Mouse (Mus musculus) neural tube, embryonic 14.5 days (tissue): ENCODE data around the gene Mtmr2. TPM values are rescaled to one million over a fixed set of nuclear protein-coding genes. Genes with fewer than 3 reads are reported as not detected.

Experiments
- ATAC-seq: fragments of 200-750 bp; cut with Nextera tagmentation; 2 replicates; pipeline ENCODE4 v1.8.0; 2017; ENCODE audit warnings: low read depth, mild to moderate bottlenecking, moderate TSS enrichment, moderate library complexity
- H3K27ac ChIP-seq: fragments of 300-500 bp; sonication (generic); 2 replicates; pipeline ENCODE4 v1.5.1; 2014; ENCODE audit warnings: low read depth, mild to moderate bottlenecking, control low read depth, low read length, moderate library complexity, mixed read lengths
- H3K27me3 ChIP-seq: fragments of 300-500 bp; sonication (generic); 2 replicates; pipeline ENCODE4 v1.6.1; 2014; ENCODE audit warnings: low read length; ENCODE audit not compliant: control insufficient read depth, insufficient read depth
- H3K36me3 ChIP-seq: fragments of 300-500 bp; sonication (generic); 2 replicates; pipeline ENCODE4 v1.6.1; 2014; ENCODE audit warnings: low read length, mixed read lengths; ENCODE audit not compliant: control insufficient read depth, insufficient read depth
- H3K4me1 ChIP-seq: fragments of 300-500 bp; sonication (generic); 2 replicates; pipeline ENCODE4 v1.6.1; 2014; ENCODE audit warnings: low read length; ENCODE audit not compliant: control insufficient read depth, insufficient read depth
- H3K4me2 ChIP-seq: fragments of 300-500 bp; sonication (generic); 2 replicates; pipeline ENCODE4 v1.6.1; 2014; ENCODE audit warnings: mild to moderate bottlenecking, low read depth, low read length, control low read depth
- H3K4me3 ChIP-seq: fragments of 300-500 bp; sonication (generic); 2 replicates; pipeline ENCODE4 v1.5.1; 2014; ENCODE audit warnings: low read depth, low read length, control low read depth, mixed read lengths
- H3K9ac ChIP-seq: fragments of 300-500 bp; sonication (generic); replicated peaks from 2 replicates; pipeline ENCODE4 v1.6.1; 2014; ENCODE audit warnings: low read depth, mild to moderate bottlenecking, control low read depth, low read length, mixed read lengths
- H3K9me3 ChIP-seq: fragments of 300-500 bp; sonication (generic); 2 replicates; pipeline ENCODE4 v1.6.1; 2016; ENCODE audit warnings: low read length; ENCODE audit not compliant: control insufficient read depth
- WGBS: fragments of 180-500 bp; shearing (Covaris S2); extraction: QIAGEN DNeasy Blood & Tissue Kit; methylation state at CpG from one replicate; pipeline ENCODE4 v1.1.7; 2014; 5-methylcytosine and 5-hydroxymethylcytosine counted together
- polyA plus RNA-seq: library from polyadenylated mRNA; unstranded; fragments of >200 nt; fragmentation: Nextera tagmentation; extraction: Ambion mirVana; gene quantifications from 2 replicates; pipeline ENCODE4 v1.2.1, GENCODE M21; 2014

Mtmr2 gene
- polyA plus RNA-seq, 1 experiment from 2014 or later = 52.2 TPM

DNA sequence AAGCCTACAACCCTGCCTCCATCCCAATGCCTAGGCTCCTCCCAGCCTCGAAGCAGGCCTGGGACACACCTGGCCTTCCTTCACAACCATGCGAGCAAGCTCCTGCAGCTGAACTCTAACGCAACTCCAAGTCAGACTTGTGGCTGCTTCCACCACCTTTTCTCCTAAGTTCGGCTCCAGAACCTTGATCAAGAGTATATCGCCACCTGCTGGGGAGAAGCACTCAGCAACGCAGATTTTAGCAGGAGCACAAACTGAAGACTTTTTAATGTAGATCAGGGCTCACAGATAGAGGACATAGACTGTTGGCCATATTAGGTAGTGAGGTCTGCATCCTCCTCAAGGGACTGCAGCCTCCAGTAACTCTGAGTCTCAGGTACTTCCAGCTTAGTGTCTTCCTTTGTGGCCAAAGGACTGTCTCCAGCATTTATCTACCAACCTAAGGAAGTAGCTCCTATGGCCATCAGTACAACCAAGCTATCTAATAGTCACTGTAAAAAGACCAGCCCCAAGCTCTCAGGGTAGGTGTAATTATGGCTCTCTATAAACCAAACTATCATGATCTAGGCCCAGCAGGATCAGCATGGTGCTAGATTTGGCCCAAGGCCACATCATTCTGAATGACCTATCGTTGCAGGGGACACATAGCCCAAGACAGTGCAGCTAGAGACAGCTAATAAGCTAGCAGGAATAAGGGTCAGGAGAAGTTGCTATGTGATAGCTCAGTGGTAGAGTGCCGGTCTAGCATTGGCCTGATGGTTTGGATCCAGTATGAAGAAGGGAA is 31.7 kb upstream of the Mtmr2 start:
- peak; percentile 87 for ATAC-seq

DNA sequence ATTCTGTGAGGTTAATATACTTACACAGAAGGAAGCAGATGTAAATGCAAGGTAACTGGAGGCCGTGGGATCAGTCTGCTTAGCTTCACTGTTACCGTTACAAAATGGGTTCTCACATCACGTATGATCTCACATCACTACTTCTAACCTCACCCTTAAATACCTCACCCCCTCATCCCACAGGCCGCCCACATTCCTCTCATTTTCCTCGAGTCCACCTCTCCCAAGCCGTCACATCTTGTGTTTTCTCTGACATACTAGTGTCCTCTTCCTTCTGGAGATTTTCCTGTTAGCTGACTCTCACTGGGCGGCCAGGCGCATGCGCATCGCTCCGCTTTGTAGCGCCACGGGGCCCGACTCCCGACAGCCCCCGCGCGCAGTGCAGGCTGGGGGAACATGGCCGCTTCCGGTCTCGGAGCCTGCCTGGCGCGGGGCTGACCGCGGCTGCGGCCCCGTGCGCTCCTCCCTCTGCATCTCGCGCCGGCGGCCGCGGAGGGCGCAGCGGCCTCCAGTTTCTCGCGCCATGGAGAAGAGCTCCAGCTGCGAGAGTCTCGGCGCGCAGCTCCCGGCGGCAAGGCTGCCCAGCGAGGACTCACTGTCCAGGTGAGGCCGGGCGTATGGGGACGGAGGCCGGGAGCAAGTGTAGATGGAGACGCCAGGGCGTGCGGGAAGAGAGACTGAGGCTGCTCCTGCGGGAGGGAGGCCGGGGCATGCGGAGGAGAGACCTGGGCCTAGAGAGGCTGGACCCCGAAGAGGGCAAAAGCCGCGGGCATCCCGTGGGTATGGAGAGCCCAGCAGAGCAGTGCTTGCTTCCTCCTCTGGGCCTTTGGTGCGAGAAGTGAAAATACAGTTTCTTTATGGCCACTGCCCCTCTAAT is 826 bp downstream of the Mtmr2 start:
- peak overlapping the region; percentile 79 for H3K4me2 ChIP-seq
- H3K9me3 ChIP-seq = no peaks in the 10 kb centered on the region
- no peaks in the 10 kb centered on the region for H3K27me3 ChIP-seq
- H3K27ac ChIP-seq = peak overlapping the region; percentile 88
- ATAC-seq = peak; percentile 100
- peak overlapping the region; percentile 97 for H3K9ac ChIP-seq
- no peaks in the 10 kb centered on the region for H3K36me3 ChIP-seq
- peaks cover 5% of the 10 kb centered on the region; the same call in 1 of the 2 replicates for H3K4me1 ChIP-seq
- WGBS = 2% methylated on average over 58 of the region's 60 CpGs
- H3K4me3 ChIP-seq = peak overlapping the region; percentile 96

More for the DNA sequence above, 31.7 kb upstream of the Mtmr2 start:
- H3K9ac ChIP-seq = no peak overlapping the region
- no peaks in the 10 kb centered on the region for H3K9me3 ChIP-seq
- no peak overlapping the region for H3K4me2 ChIP-seq
- H3K36me3 ChIP-seq = no peaks in the 10 kb centered on the region
- no peak overlapping the region for H3K4me3 ChIP-seq
- 26% methylated on average over 8 of the region's 8 CpGs for WGBS
- no peaks in the 10 kb centered on the region for H3K4me1 ChIP-seq
- no peak overlapping the region for H3K27ac ChIP-seq
- H3K27me3 ChIP-seq = no peaks in the 10 kb centered on the region

DNA sequence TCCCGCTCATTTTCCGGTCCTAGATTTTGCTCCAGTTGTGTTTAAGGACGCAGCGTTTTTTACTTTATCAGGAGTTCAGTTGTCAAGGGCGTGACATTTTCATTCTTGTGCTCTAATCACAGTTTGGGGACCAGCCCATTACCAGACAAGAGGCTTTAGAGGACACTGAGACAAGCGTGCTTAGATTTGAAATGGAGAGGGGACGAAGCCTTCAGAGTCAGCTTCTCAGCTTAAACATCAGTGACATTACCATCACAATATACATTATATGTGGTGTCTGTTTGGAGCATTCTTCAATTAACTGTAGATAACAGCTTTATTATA is 1.4 kb downstream of the Mtmr2 start:
- Histone ChIP-seq H3K9ac (peak overlapping the region; percentile 97), H3K27ac (peak overlapping the region; percentile 88), H3K4me2 (peak overlapping the region; percentile 79), H3K27me3 (no peaks in the 10 kb centered on the region), H3K4me1 (peaks cover 5% of the 10 kb centered on the region; the same call in 1 of the 2 replicates), H3K9me3 (no peaks in the 10 kb centered on the region), H3K4me3 (peak overlapping the region; percentile 96), H3K36me3 (no peaks in the 10 kb centered on the region)
- whole genome bisulfite sequencing = 6% methylated on average over 7 of the region's 7 CpGs
- no peak for ATAC-seq

DNA sequence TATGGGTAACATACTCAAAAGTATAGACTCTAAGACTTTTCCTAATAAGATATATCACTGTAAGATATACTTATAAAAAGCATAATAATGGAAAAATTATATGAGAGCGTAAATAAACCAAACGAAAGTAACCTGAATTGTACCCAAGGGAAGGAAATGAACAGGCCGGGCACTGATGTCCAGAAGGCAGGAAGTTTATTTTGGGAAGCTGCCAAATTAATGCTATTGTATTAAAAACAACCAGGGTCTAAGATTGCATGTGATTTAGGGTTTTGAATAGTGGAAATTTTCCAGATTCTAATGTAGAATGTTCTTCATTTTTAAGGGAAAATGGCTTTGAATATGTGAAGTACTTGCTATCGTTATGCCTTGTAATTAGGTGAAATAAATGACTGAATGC is 4.3 kb downstream of the Mtmr2 start:
- H3K27ac ChIP-seq = no peak overlapping the region
- peaks cover 5% of the 10 kb centered on the region; the same call in 1 of the 2 replicates for H3K4me1 ChIP-seq
- 76% methylated on average over 4 of the region's 4 CpGs for WGBS
- H3K9ac ChIP-seq = no peak overlapping the region
- H3K4me3 ChIP-seq = no peak overlapping the region
- no peaks in the 10 kb centered on the region for H3K9me3 ChIP-seq
- H3K27me3 ChIP-seq = no peaks in the 10 kb centered on the region
- ATAC-seq = no peak
- no peaks in the 10 kb centered on the region for H3K36me3 ChIP-seq
- H3K4me2 ChIP-seq = no peak overlapping the region

DNA sequence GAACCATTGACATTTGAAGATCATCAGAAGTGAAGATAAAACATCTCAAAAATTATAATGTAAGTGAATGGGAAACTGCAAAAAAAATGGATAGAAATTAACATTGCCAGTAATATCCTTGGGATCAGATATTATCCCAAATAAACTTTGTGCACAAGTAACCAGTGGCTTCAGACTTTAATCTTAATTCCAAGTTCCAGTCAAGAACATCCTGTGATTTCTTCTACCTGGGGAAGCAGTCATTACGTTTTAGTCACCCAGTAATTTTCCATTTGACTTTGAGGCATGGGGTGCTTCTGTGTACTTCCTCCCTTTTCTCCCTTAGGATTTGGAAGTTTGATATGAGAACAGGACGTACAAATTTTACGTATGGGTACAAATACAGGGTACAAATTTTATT is 12.2 kb downstream of the Mtmr2 start:
- no peak overlapping the region for H3K27ac ChIP-seq
- H3K4me2 ChIP-seq = no peak overlapping the region
- no peaks in the 10 kb centered on the region for H3K27me3 ChIP-seq
- no peaks in the 10 kb centered on the region for H3K36me3 ChIP-seq
- no peak overlapping the region for H3K9ac ChIP-seq
- no peak overlapping the region for H3K4me3 ChIP-seq
- ATAC-seq = no peak
- 92% methylated on average over 3 of the region's 3 CpGs for WGBS
- no peaks in the 10 kb centered on the region for H3K4me1 ChIP-seq
- H3K9me3 ChIP-seq = no peaks in the 10 kb centered on the region

DNA sequence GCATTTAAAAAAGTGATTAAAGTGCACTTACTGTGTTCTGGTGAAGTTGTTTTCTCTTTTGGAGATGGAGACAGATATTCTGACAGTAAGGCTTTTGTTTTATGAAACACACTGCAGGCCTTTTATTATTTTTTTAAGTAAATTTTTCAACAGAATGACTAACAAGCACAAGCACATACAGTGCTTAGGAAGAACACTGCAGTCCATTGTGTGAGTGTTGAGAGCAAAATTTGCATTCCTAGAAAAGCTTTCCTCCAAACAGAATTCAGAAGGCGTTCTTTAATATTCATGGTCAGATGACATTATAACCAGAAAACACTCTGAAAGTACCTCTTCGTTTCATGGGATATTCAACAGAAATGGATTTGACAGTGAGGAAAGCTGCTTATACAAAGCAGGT is 17.4 kb downstream of the Mtmr2 start:
- H3K4me3 ChIP-seq = no peak overlapping the region
- H3K9ac ChIP-seq = no peak overlapping the region
- H3K36me3 ChIP-seq = no peaks in the 10 kb centered on the region
- H3K4me1 ChIP-seq = no peaks in the 10 kb centered on the region
- H3K27ac ChIP-seq = no peak overlapping the region
- no peaks in the 10 kb centered on the region for H3K9me3 ChIP-seq
- ATAC-seq = no peak
- H3K27me3 ChIP-seq = no peaks in the 10 kb centered on the region
- WGBS = 76% methylated on average over 2 of the region's 2 CpGs
- H3K4me2 ChIP-seq = no peak overlapping the region

DNA sequence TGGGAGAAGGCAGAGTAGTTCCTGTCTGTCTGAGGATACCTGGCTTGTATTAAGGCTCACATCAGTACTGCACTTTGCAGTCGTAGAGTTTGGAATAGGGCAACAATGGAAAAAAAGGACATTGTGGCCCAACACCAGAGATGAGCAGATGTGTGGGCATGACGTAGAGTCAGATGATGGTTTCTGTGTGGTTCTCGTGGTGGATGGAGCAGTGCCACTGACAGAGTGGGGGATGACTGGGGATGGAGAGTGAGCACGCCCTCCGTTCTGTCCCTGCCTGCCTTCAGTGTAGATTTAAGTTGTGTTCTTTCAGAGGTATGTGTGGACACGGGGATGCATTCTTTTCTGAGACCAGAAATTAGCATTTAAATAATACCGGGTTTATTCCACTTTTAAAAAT is 18.4 kb downstream of the Mtmr2 start:
- no peaks in the 10 kb centered on the region for H3K9me3 ChIP-seq
- no peaks in the 10 kb centered on the region for H3K27me3 ChIP-seq
- no peak overlapping the region for H3K9ac ChIP-seq
- no peaks in the 10 kb centered on the region for H3K36me3 ChIP-seq
- no peak overlapping the region for H3K27ac ChIP-seq
- H3K4me3 ChIP-seq = no peak overlapping the region
- no peaks in the 10 kb centered on the region for H3K4me1 ChIP-seq
- H3K4me2 ChIP-seq = no peak overlapping the region
- ATAC-seq = no peak
- 81% methylated on average over 7 of the region's 7 CpGs for WGBS

DNA sequence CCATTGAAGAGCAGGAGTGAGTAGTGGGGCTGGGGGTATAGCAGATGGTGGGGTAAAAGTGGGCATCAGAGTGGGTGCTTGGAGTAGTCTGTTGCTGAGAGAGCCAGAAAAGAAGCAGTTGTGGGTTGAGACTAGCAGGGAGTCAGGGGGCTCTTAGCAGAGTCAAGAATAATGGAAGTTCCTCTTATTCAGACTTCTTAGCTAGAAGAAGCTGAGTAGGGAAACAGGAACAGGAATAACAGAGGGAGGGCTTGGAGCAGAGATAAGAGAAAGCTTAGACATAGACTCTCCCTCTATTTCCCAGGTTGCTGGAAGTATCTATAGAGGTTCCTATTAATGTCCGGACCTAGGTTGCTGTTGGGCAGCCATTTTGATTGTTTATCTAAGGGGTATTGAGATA is 26.5 kb downstream of the Mtmr2 start:
- H3K27ac ChIP-seq = no peak overlapping the region
- WGBS = 97% methylated on average over 1 of the region's 1 CpGs

DNA sequence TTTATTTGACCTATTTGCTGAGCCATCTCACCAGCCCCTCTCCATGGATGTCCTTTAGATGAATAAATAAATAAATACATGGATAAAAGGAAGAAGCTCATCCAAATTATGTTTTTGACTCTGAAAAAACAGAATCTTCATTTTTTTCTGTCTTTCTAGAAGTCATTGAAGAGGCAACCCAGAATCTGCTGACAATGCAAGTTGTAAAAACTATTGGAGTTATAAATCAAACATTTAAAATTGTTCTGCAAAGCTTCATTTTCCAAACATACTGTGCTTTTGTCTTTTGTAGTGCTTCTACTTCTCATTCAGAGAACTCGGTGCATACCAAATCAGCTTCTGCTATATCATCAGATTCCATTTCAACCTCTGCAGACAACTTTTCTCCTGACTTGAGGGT is 33.8 kb downstream of the Mtmr2 start:
- WGBS = 95% methylated on average over 1 of the region's 1 CpGs
- Histone ChIP-seq H3K4me2 (no peak overlapping the region), H3K9ac (no peak overlapping the region), H3K4me3 (no peak overlapping the region), H3K36me3 (0 out of 2 replicates have a peak, but pooled peaks cover 3% of the 10 kb centered on the region), H3K4me1 (no peaks in the 10 kb centered on the region), H3K9me3 (no peaks in the 10 kb centered on the region), H3K27ac (no peak overlapping the region), H3K27me3 (no peaks in the 10 kb centered on the region)
- ATAC-seq = no peak

More for the DNA sequence above, 26.5 kb downstream of the Mtmr2 start:
- no peak overlapping the region for H3K4me2 ChIP-seq
- H3K36me3 ChIP-seq = no peaks in the 10 kb centered on the region
- no peak for ATAC-seq
- no peak overlapping the region for H3K4me3 ChIP-seq
- H3K9me3 ChIP-seq = no peaks in the 10 kb centered on the region
- no peaks in the 10 kb centered on the region for H3K4me1 ChIP-seq
- H3K27me3 ChIP-seq = no peaks in the 10 kb centered on the region
- no peak overlapping the region for H3K9ac ChIP-seq
